Mouse (Mus musculus) brain, embryonic 14.5 days (tissue): ENCODE results near the gene Mapre3.

Experiments used
- CTCF ChIP-seq: fragments of 200-500 bp; IDR thresholded peaks from 2 replicates; pipeline ENCODE4 v1.5.1; 2012; ENCODE audit warnings: inconsistent platforms, mild to moderate bottlenecking, moderate library complexity, borderline replicate concordance; ENCODE audit not compliant: insufficient read depth, insufficient read length; ENCODE audit errors: extremely low read depth
- POLR2A ChIP-seq: fragments of 200-500 bp; IDR thresholded peaks from 2 replicates; pipeline ENCODE4 v1.6.1; 2012; ENCODE audit warnings: mild to moderate bottlenecking, inconsistent platforms, borderline replicate concordance; ENCODE audit not compliant: poor library complexity, insufficient read depth, insufficient read length, severe bottlenecking; ENCODE audit errors: extremely low read depth

DNA sequence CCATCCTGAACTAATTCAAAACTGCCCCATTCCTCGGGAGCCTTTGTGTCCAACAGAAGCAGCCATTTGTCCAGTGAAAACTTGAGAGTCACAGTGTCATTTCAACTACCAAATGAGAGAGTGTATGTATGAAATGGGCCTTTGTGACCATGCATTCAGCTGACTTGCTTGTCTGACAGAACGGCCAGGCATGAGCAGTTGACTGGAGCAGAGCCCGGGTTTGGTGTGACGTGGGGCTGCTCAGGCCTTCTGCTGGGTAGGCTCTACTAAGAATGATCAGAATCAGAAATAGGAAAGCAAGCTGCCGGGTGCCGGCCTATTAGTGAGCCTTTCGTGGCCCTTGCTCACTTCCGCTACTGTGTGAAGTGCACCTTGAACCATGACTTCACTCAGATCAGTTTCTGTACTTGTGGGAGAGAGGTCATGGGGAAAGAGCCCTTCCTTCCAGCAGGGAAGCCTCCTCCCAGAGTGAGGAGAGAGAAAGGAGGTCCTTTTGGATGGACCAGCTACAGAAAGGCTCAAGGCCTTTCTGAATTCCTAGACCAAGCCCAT lies 4.4 kb downstream of the Mapre3 start:
- TF ChIP-seq POLR2A (no peak), CTCF (no peak)
